Mouse (Mus musculus) gastrocnemius, postnatal 25 days (tissue): Measurements from ENCODE around the gene Rfwd3. TPM values are rescaled to one million over a fixed set of nuclear protein-coding genes. Genes with fewer than 3 reads are reported as not detected.
A peak's percentile ranks its signal among the peaks of the same experiment; 100 is the strongest.
"Not testable (repeated sequence)": the region's sequence is repeated elsewhere in the genome, so short reads cannot be mapped to it uniquely, and the experiment has no call there.

Experiments
- DNase-seq: peaks from one replicate; pipeline ENCODE4 v3.0.0; 2022
- total RNA-seq, 2 experiments: library from RNA; stranded (reverse); gene quantifications; 1 replicate in 1 of 2; 2 replicates in 1 of 2; pipeline ENCODE4 v1.2.3; 2021

The Rfwd3 gene
- total RNA-seq, 2 experiments from 2014 or later: 4.3 to 4.4 TPM

DNA sequence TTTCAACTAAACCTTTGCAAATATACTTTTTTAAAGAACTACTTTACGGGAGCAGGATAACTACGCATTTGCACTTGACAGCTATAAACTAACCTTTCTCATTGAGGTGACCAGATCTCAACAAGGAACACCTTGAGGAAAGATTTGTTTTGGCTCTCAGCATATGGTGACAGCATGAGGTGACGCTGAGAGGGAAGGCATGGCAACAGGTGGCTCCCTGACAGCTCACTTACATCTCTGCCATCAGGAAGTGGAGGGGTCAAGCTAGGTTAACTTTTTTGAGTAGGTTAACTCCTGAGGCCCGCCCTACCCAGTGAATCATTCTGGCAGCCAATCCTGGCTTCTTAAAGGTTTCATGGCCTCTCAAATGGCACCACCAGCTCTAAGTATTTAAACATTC is 14.4 kb downstream of the Rfwd3 start:
- DNase-seq: no peak

DNA sequence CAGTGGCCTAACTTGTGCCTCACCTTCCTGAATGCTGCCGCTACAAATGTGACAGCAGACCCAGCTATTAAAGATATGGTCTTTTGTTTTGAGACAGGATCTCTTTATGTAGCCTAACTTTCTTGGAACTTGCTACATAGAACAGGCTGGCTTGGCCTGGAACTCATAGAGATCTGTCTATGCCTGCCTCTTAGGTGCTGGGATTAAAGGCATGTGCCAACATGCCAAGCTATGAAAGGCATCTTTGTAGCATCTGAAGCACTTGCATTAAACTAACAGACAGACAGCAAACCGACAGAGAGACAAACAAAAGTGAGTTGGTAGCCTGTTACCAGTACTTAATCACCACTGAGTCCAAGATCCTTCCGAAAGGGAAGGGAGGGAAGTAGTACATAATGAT is 17.9 kb downstream of the Rfwd3 start:
- no peak for DNase-seq

DNA sequence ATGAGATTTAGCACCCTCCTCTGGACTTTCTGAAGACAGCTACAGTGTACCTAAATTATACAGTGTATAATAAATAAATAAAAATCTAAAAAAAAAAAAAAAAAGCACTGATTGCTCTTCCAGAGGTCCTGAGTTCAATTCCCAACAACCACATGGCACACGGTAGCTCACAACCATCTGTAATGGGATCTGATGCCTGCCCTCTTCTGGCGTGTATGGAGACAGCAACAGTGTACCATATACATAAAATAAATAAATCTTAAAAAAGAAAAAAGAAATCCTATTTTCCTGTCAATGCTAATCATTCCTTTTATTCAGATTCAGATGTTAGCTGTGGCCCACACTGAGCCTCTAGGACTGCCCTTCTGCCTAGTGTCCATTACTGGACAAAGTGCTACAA is 31.7 kb downstream of the Rfwd3 start:
- no peak for DNase-seq

DNA sequence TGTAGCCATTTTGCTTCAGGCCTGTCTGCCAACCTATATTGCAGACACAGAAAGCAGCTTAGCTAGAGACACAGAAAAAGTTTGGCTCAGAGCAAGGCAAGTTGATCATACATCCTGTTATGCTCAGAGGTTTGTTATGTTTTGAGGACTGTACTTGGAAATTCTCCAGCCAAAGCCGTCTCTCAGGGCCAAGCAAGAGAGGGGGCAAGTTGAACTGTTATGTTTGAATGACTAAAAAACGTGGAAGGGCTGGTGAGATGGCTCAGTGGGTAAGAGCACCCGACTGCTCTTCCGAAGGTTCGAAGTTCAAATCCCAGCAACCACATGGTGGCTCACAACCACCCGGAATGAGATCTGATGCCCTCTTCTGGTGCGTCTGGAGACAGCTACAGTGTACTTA is 33.9 kb downstream of the Rfwd3 start:
- not testable (repeated sequence) for DNase-seq

DNA sequence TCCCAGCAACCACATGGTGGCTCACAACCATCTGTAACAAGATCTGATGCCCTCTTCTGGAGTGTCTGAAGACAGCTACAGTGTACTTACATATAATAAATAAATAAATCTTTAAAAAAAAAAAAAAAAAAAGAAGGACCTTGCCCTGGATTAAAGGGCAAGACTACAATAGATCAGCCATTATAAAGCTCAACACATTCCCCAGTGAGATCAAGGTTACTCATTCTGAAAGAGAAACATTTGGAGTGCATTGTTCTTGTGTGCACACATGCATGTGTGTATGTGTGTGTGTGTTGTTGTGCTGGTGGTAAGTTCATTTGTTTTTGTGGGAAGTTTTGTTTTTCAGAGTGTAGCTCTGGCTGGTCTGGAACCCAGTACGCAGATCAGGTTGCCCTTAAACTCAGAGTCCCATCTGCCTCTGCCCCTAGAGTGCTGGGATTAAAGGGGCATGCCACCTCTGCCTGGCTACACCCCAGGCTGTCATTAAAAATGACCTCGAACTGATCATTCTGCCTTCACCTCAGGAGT is 35.3 kb downstream of the Rfwd3 start:
- DNase-seq: no peak

DNA sequence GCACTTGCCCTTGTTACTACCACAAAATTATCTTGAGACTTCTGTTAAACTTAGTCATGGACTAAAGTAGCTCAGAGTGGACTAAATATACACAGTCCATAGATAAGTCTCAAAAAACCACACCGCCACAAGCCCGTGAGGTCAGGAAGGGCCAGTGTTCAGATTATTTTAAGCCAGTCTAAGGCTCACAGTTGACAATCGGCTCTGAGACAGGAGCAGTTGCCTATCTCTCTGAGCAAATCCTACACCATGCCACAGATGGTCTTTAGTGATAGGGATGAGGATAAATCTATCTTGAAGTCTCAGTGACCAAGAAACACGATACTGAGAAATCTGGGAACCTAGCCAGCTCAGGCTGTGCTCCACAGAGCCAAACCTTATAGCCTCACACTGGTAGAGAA is 38.0 kb downstream of the Rfwd3 start:
- no peak for DNase-seq

DNA sequence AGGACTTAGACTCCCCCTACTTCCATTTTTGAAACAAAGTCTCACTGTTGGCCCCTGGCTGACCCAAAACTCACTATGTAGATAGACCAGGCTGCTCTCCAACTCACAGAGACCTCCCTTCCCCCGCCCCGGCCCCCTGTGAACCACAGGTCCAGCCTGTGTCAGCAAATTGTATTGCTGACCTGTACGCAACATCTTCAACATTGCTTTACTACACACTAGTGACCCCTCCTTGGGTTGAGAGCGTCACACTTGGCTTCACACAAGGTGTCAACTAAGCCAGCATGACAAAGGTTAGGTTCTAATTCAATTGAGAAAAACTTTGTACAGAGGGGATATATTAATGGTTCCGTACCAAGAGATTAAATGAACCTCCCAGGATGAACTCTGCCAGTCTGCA is 39.8 kb downstream of the Rfwd3 start:
- DNase-seq: no peak

DNA sequence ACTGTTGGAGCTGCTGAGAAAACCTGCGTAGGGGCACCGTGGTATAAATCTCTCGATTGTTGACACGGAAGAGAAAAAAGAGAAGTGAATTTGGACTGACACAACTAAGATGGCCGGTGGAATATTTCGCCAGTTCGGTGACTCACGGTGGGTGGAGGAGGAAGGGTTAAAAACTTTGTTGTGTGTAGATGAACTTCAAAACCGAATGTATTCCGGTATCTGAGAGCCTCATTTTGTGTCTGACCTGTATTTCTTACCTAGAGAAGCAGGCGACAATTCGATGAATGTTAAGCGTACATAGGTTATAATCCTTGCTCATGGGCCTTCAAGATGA is 40.6 kb downstream of the Rfwd3 start:
- no peak for DNase-seq

DNA sequence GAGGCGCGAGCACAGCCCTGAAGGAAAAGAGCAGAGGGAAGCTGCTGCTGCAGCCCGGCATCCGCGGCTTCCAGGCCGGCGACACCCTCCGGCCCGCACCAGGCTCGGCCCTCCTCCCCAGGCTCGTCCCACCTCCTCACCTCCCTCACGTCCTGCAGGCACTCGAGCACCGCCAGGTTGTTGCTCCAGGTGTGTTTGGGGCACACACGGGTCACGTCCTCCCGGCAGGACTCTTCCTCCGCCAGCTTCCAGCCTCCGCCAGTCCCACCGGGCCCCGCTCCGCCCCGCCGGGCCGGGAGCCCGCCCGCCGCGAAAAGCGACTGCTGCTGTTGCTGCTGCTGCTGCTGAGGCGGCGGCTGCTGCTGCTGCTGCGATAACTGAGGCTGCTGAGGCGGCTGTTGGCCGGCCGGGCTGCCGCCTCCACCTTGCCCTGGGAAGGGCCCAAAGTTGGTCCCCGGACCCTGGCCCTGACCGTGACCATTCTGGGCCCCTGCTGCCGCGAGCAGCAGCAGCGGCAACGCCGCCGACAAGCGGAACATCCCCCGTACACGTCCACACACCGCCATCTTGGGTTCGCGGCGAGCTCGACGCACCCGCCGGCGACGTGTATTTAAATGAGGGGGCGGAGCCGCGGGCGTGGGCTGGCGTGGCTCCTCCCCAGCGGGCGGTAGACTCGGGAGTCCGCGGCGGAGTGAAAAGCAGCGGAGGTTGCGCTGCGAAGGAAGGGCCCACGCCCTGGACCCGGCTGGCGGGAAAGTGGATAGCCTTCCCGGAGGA is 41.2 kb downstream of the Rfwd3 start, which contains the start of gene Glg1:
Gene Glg1 (minus strand): TSS at position 586 of the 777 bp plus-strand sequence.
- DNase-seq: peak; percentile 93

DNA sequence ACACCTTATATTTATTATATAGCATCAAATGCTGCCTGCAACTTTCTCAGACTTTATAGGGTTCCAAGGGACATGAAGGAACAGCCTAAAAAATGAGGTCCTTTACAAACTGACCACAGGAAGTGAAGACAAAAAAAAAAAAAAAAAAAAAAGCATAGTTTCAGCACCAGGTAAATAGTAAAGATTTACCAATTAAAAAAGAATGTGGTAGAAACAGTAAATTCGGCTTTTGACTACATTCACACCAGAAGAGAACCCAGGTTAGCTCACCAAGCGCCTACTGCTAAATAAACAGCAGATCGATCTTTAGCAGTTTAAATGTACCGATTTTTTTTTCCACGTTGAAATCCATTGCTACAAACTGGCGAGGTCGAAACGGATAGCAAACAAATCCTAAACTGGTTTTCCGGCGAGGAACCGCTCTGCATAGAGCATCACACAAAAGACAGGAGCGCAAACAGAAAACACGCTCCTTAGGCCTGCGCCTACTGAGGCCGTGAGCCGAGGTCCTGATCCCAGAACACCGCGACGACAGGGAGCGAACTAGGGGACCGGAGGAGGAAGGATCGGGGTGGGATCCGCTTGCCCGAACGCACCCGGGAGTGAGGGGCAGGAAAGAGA is 41.9 kb downstream of the Rfwd3 start:
- no peak for DNase-seq

DNA sequence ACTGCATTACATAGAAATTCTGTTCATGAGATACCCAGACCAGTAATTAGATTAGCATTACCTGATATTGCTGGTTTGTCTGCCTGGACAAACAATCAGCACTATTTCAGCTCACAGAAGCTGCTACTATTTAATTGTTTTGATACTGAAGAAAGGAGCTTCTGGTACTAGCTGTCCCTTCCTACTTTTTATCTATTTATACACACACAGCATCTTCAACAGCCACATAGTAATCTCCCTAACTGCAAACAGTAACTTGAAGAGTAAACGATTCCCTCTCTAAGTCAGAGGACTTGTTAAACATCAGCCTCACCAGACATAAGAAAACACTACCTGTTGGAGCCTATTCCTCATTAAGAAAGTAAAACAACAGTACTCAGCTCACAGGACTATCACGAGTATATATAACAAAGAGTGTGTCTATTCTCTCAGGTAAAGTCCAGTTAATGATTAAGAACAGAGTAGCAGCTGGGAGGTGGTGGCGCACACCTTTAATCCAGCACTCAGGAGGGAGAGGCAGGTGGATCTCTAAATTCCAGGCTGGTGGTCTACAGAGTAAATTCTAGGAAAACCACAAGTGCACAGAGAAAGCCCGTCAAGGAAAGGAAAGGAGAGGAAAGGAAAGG is 47.4 kb downstream of the Rfwd3 start:
- no peak for DNase-seq

DNA sequence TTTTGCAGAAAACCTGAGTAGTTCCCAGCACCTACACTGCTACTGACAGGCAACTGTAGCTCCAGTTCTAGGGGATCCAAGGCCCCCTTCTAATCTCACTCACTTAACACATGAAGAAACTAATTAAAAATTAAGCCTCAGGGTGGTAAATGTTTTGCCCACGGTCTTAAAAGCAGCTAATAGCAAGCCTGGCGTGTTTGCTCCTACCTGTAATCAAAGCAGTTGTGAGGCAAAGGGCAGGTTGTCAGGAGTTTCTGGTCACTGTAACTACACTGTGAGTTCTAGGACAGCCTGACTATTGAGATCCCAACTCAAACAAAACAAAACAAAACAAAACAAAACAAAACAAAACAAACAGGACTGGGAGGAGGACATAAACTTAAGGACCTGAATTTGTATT is 49.9 kb downstream of the Rfwd3 start:
- no peak for DNase-seq

DNA sequence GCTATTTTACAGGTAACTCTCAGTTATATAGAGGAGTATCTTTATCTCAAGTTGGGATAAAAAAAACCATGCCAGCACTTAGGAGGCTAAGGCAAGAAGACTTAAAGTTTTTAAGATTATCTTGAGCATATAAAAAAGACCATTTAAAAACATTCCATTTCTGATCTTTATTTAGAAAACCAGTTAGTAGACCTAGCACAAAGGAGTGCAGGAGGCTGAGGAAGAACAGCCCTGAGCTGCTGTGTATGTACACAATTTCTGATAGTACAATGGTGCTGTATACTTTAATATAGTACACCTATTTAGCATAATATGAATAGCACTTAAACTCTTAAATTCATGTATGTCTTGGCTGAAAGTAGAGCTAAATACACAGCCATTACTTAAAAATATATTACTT is 51.9 kb downstream of the Rfwd3 start:
- DNase-seq: no peak

DNA sequence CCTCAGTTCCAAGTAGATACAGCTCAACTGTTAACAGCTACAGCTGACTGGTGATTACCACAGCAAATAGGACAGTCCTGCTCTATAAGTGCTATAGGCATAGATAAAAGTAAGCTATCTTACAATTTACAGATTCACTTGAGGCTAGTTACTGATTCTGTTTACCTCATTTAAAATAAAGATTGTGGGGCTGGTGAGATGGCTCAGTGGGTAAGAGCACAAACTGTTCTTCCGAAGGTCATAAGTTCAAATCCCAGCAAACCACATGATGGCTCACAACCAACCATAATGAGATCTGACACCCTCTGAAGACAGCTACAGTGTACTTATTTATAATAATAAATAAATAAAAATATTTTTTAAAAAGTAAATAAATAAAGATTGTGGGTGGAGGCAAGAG is 53.2 kb downstream of the Rfwd3 start:
- not testable (repeated sequence) for DNase-seq

DNA sequence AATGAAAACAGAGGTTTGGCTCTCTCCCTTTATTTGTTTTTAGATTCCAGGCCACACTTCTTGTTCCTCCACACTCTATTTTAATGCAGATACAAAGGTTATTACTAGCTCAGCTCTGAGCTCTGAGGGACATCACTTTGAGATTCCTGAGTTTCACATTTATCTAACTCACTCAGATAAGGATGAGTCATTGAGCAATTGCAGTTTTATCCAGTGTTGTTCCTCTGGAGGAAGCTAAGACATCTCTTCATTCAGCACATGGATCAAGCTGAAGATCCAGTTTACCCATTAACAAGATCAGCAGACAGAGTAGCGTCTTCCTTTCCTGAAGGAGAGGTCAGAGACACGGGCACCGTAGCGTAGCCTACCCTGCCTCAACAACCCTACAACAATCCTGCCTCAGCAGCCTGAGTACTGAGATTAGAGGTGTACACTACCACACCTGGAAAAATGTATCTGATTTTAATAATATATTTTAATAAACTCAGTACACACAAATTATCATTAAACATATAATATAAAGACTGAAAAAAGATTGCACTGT is 53.7 kb downstream of the Rfwd3 start:
- DNase-seq: no peak

DNA sequence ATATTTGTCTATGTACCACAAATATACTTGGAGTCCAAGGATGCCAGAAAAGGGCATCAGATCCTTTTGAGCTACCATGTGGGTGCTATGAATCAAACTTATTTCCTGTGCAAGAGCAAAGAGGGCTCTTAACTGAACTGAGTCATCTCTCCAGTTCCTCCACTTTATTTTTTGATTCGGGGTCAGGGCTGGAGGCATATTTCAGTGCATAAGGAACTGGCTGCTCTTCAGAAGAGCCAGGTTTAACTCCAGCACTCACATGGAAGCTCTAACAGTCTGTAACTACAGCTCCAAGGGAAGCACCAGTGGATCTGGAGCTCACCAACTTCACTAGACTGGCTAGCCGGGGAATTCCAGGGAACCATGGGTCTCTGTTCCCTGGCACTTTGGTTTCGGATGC is 62.7 kb downstream of the Rfwd3 start:
- DNase-seq: no peak

DNA sequence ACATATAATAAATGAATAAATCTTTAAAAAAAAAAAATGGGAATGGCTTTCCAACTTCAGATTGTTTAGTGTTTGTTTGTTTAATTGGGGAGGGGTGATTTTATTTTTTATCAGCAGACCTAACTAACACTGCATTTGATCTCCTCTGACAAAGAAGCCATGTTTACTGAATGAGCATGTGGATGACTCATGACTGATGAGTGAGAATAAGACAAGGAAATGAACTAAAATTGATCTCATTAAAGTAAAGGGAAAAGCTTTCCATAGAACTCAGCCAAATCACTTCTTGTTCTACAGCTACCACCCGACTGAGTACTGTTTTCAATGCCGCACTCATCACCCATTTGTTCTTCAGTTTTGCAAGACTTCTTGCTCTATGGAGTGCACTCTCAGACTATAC is 66.3 kb downstream of the Rfwd3 start:
- no peak for DNase-seq

DNA sequence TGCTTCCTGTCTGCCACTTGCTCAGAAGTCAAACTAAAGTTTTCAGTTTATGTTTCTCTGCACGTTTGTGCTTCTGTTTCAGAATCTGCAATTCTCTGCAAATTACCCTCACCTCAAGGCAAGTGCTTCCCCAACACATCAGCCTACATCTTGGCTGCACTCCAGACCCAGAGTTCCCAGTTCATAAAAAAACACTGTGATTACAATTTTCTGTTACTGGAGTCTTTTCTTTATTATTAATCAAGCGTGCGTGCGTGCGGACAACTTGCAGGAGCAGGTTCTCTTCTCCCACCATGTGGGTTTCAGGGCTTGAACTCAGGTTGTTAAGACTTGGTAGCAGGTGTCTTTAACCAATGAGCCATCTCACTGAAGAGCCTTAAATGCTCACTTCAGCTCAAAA is 75.9 kb downstream of the Rfwd3 start:
- DNase-seq: no peak

Other genes starting within 250 kb of the Rfwd3 start
- not detected for gene Exosc6, start 243.9 kb downstream of the Rfwd3 start, total RNA-seq
- under 1 TPM; 0.64 to 0.88 TPM for gene Clec18a, start 207.8 kb downstream of the Rfwd3 start, total RNA-seq
- gene Pdpr, start 205.6 kb downstream of the Rfwd3 start, total RNA-seq: 10 to 100 TPM; 89.9 to 97.1 TPM
- gene Glg1, start 41.0 kb downstream of the Rfwd3 start, total RNA-seq: 10 to 100 TPM; 32.9 to 36.1 TPM
- 1 to 10 TPM in 1 of 2 experiments, under 1 TPM in 1; 0.97 to 1.2 TPM for gene Mlkl, start 38.0 kb upstream of the Rfwd3 start, total RNA-seq
- gene Fa2h, start 93.6 kb upstream of the Rfwd3 start, total RNA-seq: 1 to 10 TPM; 1.4 to 1.8 TPM
- gene Wdr59, start 221.9 kb upstream of the Rfwd3 start, total RNA-seq: 1 to 10 TPM; 6.5 to 8.5 TPM
- 10 to 100 TPM; 49.9 to 57.5 TPM for gene Znrf1, start 235.9 kb upstream of the Rfwd3 start, total RNA-seq